ENCODE assay signal across 22 mouse cellular contexts in genomic region chr1:53939291-53939690, GRCm38 (mm10).
"Had no signal": no experiment of that assay in that cellular context is flagged by ENCODE, and none has a peak within 500 bp of the region (broad histone marks: within the 10 kb centered on the region; RNA-seq: fewer than 3 reads in every experiment).

No protein-coding gene starts in this region.

- H3K27me3 ChIP-seq: heart, embryonic 13.5 days; heart, embryonic 15.5 days; hindbrain, embryonic 13.5 days; hindbrain, embryonic 15.5 days; limb, embryonic 12.5 days; liver, embryonic 12.5 days had no signal

- H3K9ac ChIP-seq: heart, embryonic 13.5 days; heart, embryonic 15.5 days; hindbrain, embryonic 13.5 days; hindbrain, embryonic 15.5 days; limb, embryonic 12.5 days; liver, embryonic 12.5 days; liver, embryonic 14.5 days had no signal

- H3K27ac ChIP-seq: hindbrain, embryonic 10.5 days; hindbrain, embryonic 15.5 days; hindbrain, postnatal 0 days; layer of hippocampus, adult 2 months; left cerebral cortex, adult 2 months; limb, embryonic 10.5 days; limb, embryonic 12.5 days; liver, embryonic 12.5 days; liver, embryonic 14.5 days had no signal

- DNase-seq: gastrocnemius, postnatal 25 days; heart, adult 18-20 months; heart, postnatal 4 days; kidney, adult 18-20 months; kidney, adult 8-10 months; kidney, postnatal 10 days; kidney, postnatal 25 days; kidney, postnatal 4 days had no signal

- H3K4me3 ChIP-seq: heart, embryonic 13.5 days; heart, embryonic 15.5 days; hindbrain, embryonic 10.5 days; hindbrain, embryonic 13.5 days; hindbrain, embryonic 15.5 days; layer of hippocampus, adult 2 months; left cerebral cortex, adult 2 months; limb, embryonic 10.5 days; limb, embryonic 12.5 days; liver, embryonic 12.5 days had no signal

- H3K4me1 ChIP-seq: liver, embryonic 12.5 days had no signal

- H3K36me3 ChIP-seq: heart, embryonic 13.5 days; heart, embryonic 15.5 days; hindbrain, embryonic 10.5 days; hindbrain, embryonic 13.5 days; hindbrain, embryonic 15.5 days; limb, embryonic 10.5 days; limb, embryonic 12.5 days; liver, embryonic 12.5 days had no signal

- H3K9me3 ChIP-seq: heart, embryonic 13.5 days; heart, embryonic 15.5 days; hindbrain, embryonic 10.5 days; hindbrain, embryonic 13.5 days; hindbrain, embryonic 15.5 days; limb, embryonic 10.5 days; limb, embryonic 12.5 days; liver, embryonic 12.5 days had no signal

- ATAC-seq: intestine, embryonic 16.5 days; liver, embryonic 12.5 days had no signal

- H3K4me2 ChIP-seq: heart, embryonic 11.5 days; hindbrain, embryonic 13.5 days; limb, embryonic 12.5 days; liver, embryonic 12.5 days had no signal
